Mouse (Mus musculus) heart, postnatal 0 days (tissue): ENCODE measurements around the gene Atrip. TPM values are rescaled to one million over a fixed set of nuclear protein-coding genes. Genes with fewer than 3 reads are reported as not detected.

Source experiments
- ATAC-seq: fragments of 200-750 bp; cut with Nextera tagmentation; 2 replicates; pipeline ENCODE4 v1.8.0; 2017; ENCODE audit warnings: low read depth, moderate number of reproducible peaks, moderate library complexity; ENCODE audit not compliant: insufficient read depth
- DNase-seq: peaks from one replicate; pipeline ENCODE4 v3.0.0-alpha.2; 2016; ENCODE audit warnings: low spot score
- H3K27ac ChIP-seq: fragments of 300-500 bp; sonication (generic); 2 replicates; pipeline ENCODE4 v1.5.1; 2014; ENCODE audit warnings: low read depth, mild to moderate bottlenecking
- H3K27me3 ChIP-seq: fragments of 300-500 bp; sonication (generic); 2 replicates; pipeline ENCODE4 v1.6.1; 2014; ENCODE audit warnings: low read length, mixed read lengths; ENCODE audit not compliant: control insufficient read depth, insufficient read depth
- H3K36me3 ChIP-seq: fragments of 300-500 bp; sonication (generic); replicated peaks from 2 replicates; pipeline ENCODE4 v1.6.1; 2014; ENCODE audit warnings: low read length, mixed read lengths; ENCODE audit not compliant: control insufficient read depth, insufficient read depth
- H3K4me1 ChIP-seq: fragments of 300-500 bp; sonication (generic); 2 replicates; pipeline ENCODE4 v1.6.1; 2014; ENCODE audit warnings: antibody characterized with exemption; ENCODE audit not compliant: control insufficient read depth, insufficient read depth
- H3K4me2 ChIP-seq: fragments of 300-500 bp; sonication (generic); 2 replicates; pipeline ENCODE4 v1.6.1; 2014; ENCODE audit warnings: low read depth, mild to moderate bottlenecking, low read length, moderate library complexity
- H3K4me3 ChIP-seq: fragments of 300-500 bp; sonication (generic); 2 replicates; pipeline ENCODE4 v1.5.1; 2014; ENCODE audit warnings: low read depth, low read length
- H3K9ac ChIP-seq: fragments of 300-500 bp; sonication (generic); replicated peaks from 2 replicates; pipeline ENCODE4 v1.6.1; 2014; ENCODE audit warnings: low read depth, low read length, mixed read lengths
- H3K9me3 ChIP-seq: fragments of 300-500 bp; sonication (generic); replicated peaks from 2 replicates; pipeline ENCODE4 v1.6.1; 2016; ENCODE audit warnings: low read length; ENCODE audit not compliant: control insufficient read depth
- CTCF ChIP-seq: IDR thresholded peaks from 2 replicates; pipeline ENCODE4 v1.5.1; 2016; ENCODE audit warnings: antibody characterized with exemption, control low read depth, low read depth
- EP300 ChIP-seq: IDR thresholded peaks from 2 replicates; pipeline ENCODE4 v1.6.1; 2016; ENCODE audit warnings: antibody characterized with exemption, low read depth
- WGBS: fragments of 180-500 bp; shearing (Covaris S2); extraction: QIAGEN DNeasy Blood & Tissue Kit; methylation state at CpG from one replicate; pipeline ENCODE4 v1.1.7; 2014; 5-methylcytosine and 5-hydroxymethylcytosine counted together
- polyA plus RNA-seq: library from polyadenylated mRNA; unstranded; fragments of >200 nt; fragmentation: Nextera tagmentation; extraction: Ambion mirVana; gene quantifications from 2 replicates; pipeline ENCODE4 v1.2.1, GENCODE M21; 2015
- total RNA-seq: library from RNA; depleted of rRNA; stranded (reverse); fragments of >200 nt; gene quantifications from 2 replicates; pipeline ENCODE4 v1.2.3, GENCODE M21; 2014; ENCODE audit warnings: low replicate concordance; rRNA removed

Atrip gene
- total RNA-seq: 17.1 and 31.2 TPM in 2 replicates
- 11.1 and 11.7 TPM in 2 replicates for polyA plus RNA-seq

DNA sequence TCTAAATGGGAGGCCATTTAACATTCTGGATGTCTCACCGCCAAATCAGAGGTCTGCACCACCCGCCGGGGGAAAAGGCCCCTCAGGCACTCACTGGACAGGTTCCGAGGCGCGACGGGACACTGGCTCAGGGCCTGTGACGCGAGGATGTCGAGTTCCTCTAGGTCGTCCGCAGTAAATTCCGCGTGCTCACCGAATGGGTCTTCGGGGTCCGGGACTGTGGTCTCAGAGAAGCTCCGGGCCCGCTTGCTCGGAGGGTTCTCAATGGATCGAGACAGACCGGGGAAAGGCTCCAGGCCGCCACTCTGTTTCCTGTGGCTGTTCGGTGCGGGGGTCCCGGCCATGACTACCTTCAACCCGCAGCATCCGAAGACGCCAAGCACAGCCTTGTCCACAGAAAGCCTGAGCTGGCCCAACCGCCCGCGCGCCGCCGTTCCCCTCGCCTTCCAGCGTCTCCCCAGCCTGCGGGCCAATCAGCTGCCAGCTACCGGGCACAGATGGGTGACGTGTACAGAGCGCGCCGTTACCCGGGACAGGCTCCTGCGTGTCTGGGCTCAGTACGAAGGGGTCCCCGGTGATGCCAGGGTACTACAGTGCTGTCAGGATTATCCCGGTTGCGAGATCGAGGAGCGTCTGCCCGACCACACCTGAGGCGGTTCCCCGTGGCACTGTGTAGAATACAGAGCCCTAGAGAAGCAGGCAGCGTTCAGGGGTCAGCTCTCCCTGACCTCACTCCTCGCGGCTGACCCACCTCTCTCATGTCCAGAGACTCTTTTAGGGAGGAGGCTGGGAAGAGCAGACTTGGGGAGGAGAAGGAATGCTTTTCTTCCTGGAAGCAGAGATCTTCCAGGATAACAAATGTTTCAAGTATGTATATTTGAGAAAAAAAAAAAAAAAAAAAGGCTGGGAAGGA is at the start of gene Atrip:
Atrip (minus strand) TSS at position 464 of the 913 bp plus-strand sequence.
- Histone ChIP-seq H3K4me2 (peak within 1 kb of the TSS; percentile 68), H3K4me1 (peaks cover 15% of the 10 kb centered on the region), H3K9ac (peak within 1 kb of the TSS; percentile 75), H3K36me3 (peaks cover 28% of the 10 kb centered on the region), H3K4me3 (peak within 1 kb of the TSS; percentile 71), H3K27me3 (no peaks in the 10 kb centered on the region), H3K27ac (peak within 1 kb of the TSS; percentile 43), H3K9me3 (no peaks in the 10 kb centered on the region)
- peak; percentile 92 for DNase-seq
- no peak for TF ChIP-seq CTCF
- no peak for TF ChIP-seq EP300
- WGBS: under 1% methylated on average over 57 of the region's 57 CpGs
- ATAC-seq: peak; percentile 98

DNA sequence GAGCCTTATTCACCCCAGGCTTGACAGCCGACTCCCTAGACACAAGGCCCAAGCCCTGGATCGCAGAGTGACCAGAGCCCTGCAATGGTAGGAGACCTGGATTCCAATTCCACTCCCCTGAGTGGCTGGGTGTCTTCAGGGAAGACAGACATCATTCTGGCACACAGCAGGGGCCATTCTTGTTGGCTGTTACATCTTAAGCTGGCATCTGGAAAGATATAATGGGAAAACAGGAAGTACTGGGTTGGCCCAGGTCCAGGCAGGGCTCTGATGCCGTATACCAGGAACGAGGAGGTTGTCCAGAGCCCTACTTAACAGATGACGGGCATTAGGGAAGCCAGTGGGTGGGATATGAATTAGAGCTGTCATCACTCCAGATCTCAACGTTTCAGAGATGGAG is 49.3 kb upstream of the Atrip start:
- Histone ChIP-seq H3K27ac (no peak overlapping the region), H3K9me3 (no peaks in the 10 kb centered on the region), H3K4me2 (no peak overlapping the region), H3K27me3 (no peaks in the 10 kb centered on the region), H3K4me3 (no peak overlapping the region), H3K36me3 (peaks cover 14% of the 10 kb centered on the region), H3K4me1 (no peaks in the 10 kb centered on the region), H3K9ac (no peak overlapping the region)
- 28% methylated on average over 6 of the region's 6 CpGs for WGBS
- no peak for TF ChIP-seq EP300
- no peak for TF ChIP-seq CTCF
- 0 out of 2 replicates have a peak, but pooled peaks have one; percentile 11 for ATAC-seq
- DNase-seq: no peak

GRCm38 (mm10) chr9:109122553-109123085 is 48.7 kb upstream of the Atrip start:
- no peak for ATAC-seq
- WGBS: 35% methylated on average over 2 of the region's 2 CpGs
- H3K9me3 ChIP-seq: no peaks in the 10 kb centered on the region
- H3K4me3 ChIP-seq: no peak overlapping the region
- H3K4me1 ChIP-seq: no peaks in the 10 kb centered on the region
- H3K27me3 ChIP-seq: no peaks in the 10 kb centered on the region
- no peak overlapping the region for H3K27ac ChIP-seq
- TF ChIP-seq CTCF: peak; percentile 73
- no peak for TF ChIP-seq EP300
- no peak overlapping the region for H3K4me2 ChIP-seq
- no peak overlapping the region for H3K9ac ChIP-seq
- DNase-seq: peak; percentile 40
- H3K36me3 ChIP-seq: peaks cover 20% of the 10 kb centered on the region

DNA sequence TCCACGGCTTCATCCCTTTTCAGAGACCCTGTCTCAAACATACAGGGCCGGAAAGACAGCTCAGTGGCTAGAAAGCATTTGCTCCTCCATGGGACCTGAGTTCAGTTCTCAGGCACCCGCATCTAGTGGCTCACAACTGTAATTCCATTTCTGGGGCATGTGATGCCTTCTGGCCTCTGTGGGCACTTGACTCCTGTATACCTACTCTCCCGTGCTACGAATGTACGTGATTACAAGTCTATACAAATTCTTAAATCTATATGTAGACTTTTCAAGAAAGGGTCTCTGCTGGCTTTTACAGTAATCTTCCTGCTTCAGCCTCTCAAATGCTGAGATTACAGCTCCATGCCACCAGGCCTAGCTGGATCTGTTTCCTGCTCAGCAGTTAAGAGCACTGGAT is 47.0 kb upstream of the Atrip start:
- Histone ChIP-seq H3K36me3 (peaks cover 37% of the 10 kb centered on the region), H3K4me3 (no peak overlapping the region), H3K4me2 (no peak overlapping the region), H3K9ac (no peak overlapping the region), H3K27ac (no peak overlapping the region), H3K4me1 (no peaks in the 10 kb centered on the region), H3K9me3 (no peaks in the 10 kb centered on the region), H3K27me3 (no peaks in the 10 kb centered on the region)
- ATAC-seq (no peak), DNase-seq (no peak)
- 86% methylated on average over 6 of the region's 6 CpGs for WGBS
- TF ChIP-seq CTCF (no peak), EP300 (no peak)

DNA sequence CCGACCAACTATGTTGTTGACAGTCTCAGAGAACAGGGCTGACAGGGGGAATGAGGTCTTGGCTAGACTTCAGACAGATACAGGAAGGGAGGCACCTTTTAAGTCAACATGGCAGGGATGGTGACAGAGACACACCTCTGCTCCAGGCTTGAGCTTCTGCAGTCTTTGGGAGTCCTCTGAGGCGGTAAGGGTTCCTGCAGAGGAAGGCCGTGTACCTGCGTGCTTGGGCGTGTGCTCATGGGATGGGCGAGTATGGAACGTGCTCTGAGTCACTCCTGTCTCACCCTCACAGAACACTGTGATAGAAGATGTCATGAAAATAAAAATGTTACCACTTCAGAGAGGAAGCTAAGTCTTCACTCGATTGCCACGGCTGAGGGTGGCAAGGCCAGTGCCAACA is 45.6 kb upstream of the Atrip start:
- no peaks in the 10 kb centered on the region for H3K9me3 ChIP-seq
- H3K36me3 ChIP-seq: peaks cover 51% of the 10 kb centered on the region
- no peak for TF ChIP-seq CTCF
- no peak for TF ChIP-seq EP300
- no peaks in the 10 kb centered on the region for H3K27me3 ChIP-seq
- no peak overlapping the region for H3K4me2 ChIP-seq
- no peak overlapping the region for H3K4me3 ChIP-seq
- 78% methylated on average over 9 of the region's 9 CpGs for WGBS
- no peak overlapping the region for H3K9ac ChIP-seq
- no peaks in the 10 kb centered on the region for H3K4me1 ChIP-seq
- DNase-seq (no peak), ATAC-seq (no peak)
- no peak overlapping the region for H3K27ac ChIP-seq
